Mouse (Mus musculus) stomach, postnatal 0 days (tissue): ENCODE measurements around the gene Sec16a. TPM values are rescaled to one million over a fixed set of nuclear protein-coding genes. Genes with fewer than 3 reads are reported as not detected.

Experiments
- ATAC-seq: fragments of 200-750 bp; cut with Nextera tagmentation; 2 replicates; pipeline ENCODE4 v1.8.0; 2017; ENCODE audit not compliant: low FRiP score, low TSS enrichment
- DNase-seq: peaks from one replicate; pipeline ENCODE4 v3.0.0-alpha.2; 2016; ENCODE audit warnings: low spot score
- H3K27ac ChIP-seq: fragments of 300-500 bp; sonication (generic); replicated peaks from 2 replicates; pipeline ENCODE4 v1.5.1; 2014; ENCODE audit warnings: mild to moderate bottlenecking, control low read depth
- H3K27me3 ChIP-seq: fragments of 300-500 bp; sonication (generic); 2 replicates; pipeline ENCODE4 v1.6.1; 2014; ENCODE audit warnings: low read length; ENCODE audit not compliant: control insufficient read depth, insufficient read depth
- H3K36me3 ChIP-seq: fragments of 300-500 bp; sonication (generic); 2 replicates; pipeline ENCODE4 v1.6.1; 2014; ENCODE audit warnings: low read length, mixed read lengths; ENCODE audit not compliant: control insufficient read depth, insufficient read depth
- H3K4me1 ChIP-seq: fragments of 300-500 bp; sonication (generic); replicated peaks from 2 replicates; pipeline ENCODE4 v1.6.1; 2014; ENCODE audit warnings: antibody characterized with exemption; ENCODE audit not compliant: control insufficient read depth, insufficient read depth
- H3K4me2 ChIP-seq: fragments of 300-500 bp; sonication (generic); replicated peaks from 2 replicates; pipeline ENCODE4 v1.6.1; 2014; ENCODE audit warnings: low read depth, mild to moderate bottlenecking, control low read depth, moderate library complexity
- H3K4me3 ChIP-seq: fragments of 300-500 bp; sonication (generic); 2 replicates; pipeline ENCODE4 v1.5.1; 2014; ENCODE audit warnings: low read depth, low read length, control low read depth
- H3K9ac ChIP-seq: fragments of 300-500 bp; sonication (generic); 2 replicates; pipeline ENCODE4 v1.6.1; 2014; ENCODE audit warnings: mild to moderate bottlenecking, low read length, control low read depth, mixed read lengths
- H3K9me3 ChIP-seq: fragments of 300-500 bp; sonication (generic); 2 replicates; pipeline ENCODE4 v1.6.1; 2016; ENCODE audit warnings: low read length; ENCODE audit not compliant: control insufficient read depth
- CTCF ChIP-seq: IDR thresholded peaks from 2 replicates; pipeline ENCODE4 v1.5.1; 2016; ENCODE audit warnings: antibody characterized with exemption, low read depth, mild to moderate bottlenecking, moderate library complexity
- EP300 ChIP-seq: optimal IDR thresholded peaks from 2 replicates; pipeline ENCODE3; 2016; ENCODE audit warnings: antibody characterized with exemption
- WGBS: fragments of 180-500 bp; shearing (Covaris S2); extraction: QIAGEN DNeasy Blood & Tissue Kit; methylation state at CpG from one replicate; pipeline ENCODE4 v1.1.7; 2014; 5-methylcytosine and 5-hydroxymethylcytosine counted together
- polyA plus RNA-seq: library from polyadenylated mRNA; unstranded; fragments of >200 nt; fragmentation: Nextera tagmentation; extraction: Ambion mirVana; gene quantifications from 2 replicates; pipeline ENCODE4 v1.2.1, GENCODE M21; 2015

The Sec16a gene
- polyA plus RNA-seq, 1 experiment from 2014 or later: 10.6 TPM

- DNase-seq (no peak), ATAC-seq (peak; percentile 13; the same call in 1 of the 2 replicates)
- peak overlapping the region; percentile 30 for H3K27ac ChIP-seq
- H3K36me3 ChIP-seq: peaks cover 30% of the 10 kb centered on the region
- no peaks in the 10 kb centered on the region for H3K27me3 ChIP-seq
- TF ChIP-seq EP300 (no peak), CTCF (no peak)
- no peak overlapping the region for H3K4me3 ChIP-seq
- H3K4me1 ChIP-seq: peaks cover 3% of the 10 kb centered on the region; the same call in 1 of the 2 replicates
- no peak overlapping the region; the same call in 1 of the 2 replicates for H3K9ac ChIP-seq
- H3K4me2 ChIP-seq: no peak overlapping the region
- H3K9me3 ChIP-seq: no peaks in the 10 kb centered on the region
- WGBS: 32% methylated on average over 6 of the region's 6 CpGs
Observed at GRCm38 (mm10) chr2:26459478-26459877, 14.5 kb upstream of the Sec16a start.

GRCm38 (mm10) chr2:26458402-26459124, 13.5 kb upstream of the Sec16a start:
- Histone ChIP-seq H3K9me3 (no peaks in the 10 kb centered on the region), H3K27ac (peak overlapping the region; percentile 83), H3K9ac (0 out of 2 replicates have a peak overlapping the region, but pooled peaks have one; percentile 27), H3K27me3 (no peaks in the 10 kb centered on the region), H3K36me3 (peaks cover 26% of the 10 kb centered on the region), H3K4me3 (no peak overlapping the region), H3K4me2 (no peak overlapping the region), H3K4me1 (peaks cover 3% of the 10 kb centered on the region; the same call in 1 of the 2 replicates)
- peak; percentile 74 for ATAC-seq
- peak; percentile 66 for DNase-seq
- WGBS: 23% methylated on average over 7 of the region's 7 CpGs
- TF ChIP-seq EP300 (no peak), CTCF (no peak)

- Histone ChIP-seq H3K36me3 (no peaks in the 10 kb centered on the region), H3K4me3 (no peak overlapping the region), H3K9me3 (no peaks in the 10 kb centered on the region), H3K4me2 (no peak overlapping the region), H3K27me3 (no peaks in the 10 kb centered on the region), H3K9ac (no peak overlapping the region), H3K27ac (no peak overlapping the region), H3K4me1 (peaks cover 7% of the 10 kb centered on the region)
- 19% methylated on average over 5 of the region's 5 CpGs for WGBS
- no peak for TF ChIP-seq EP300
- TF ChIP-seq CTCF: peak; percentile 93
- no peak for ATAC-seq
- peak; percentile 82 for DNase-seq
Observed at GRCm38 (mm10) chr2:26449121-26450060, 4.4 kb upstream of the Sec16a start.

- no peak overlapping the region for H3K4me3 ChIP-seq
- H3K27ac ChIP-seq: no peak overlapping the region
- H3K4me2 ChIP-seq: no peak overlapping the region
- ATAC-seq: no peak
- H3K36me3 ChIP-seq: no peaks in the 10 kb centered on the region
- peaks cover 7% of the 10 kb centered on the region for H3K4me1 ChIP-seq
- H3K9me3 ChIP-seq: no peaks in the 10 kb centered on the region
- TF ChIP-seq CTCF (no peak), EP300 (no peak)
- no peak overlapping the region for H3K9ac ChIP-seq
- DNase-seq: no peak
- no peaks in the 10 kb centered on the region for H3K27me3 ChIP-seq
- WGBS: 65% methylated on average over 1 of the region's 1 CpGs
Observed at GRCm38 (mm10) chr2:26447451-26447850, 2.4 kb upstream of the Sec16a start.

GRCm38 (mm10) chr2:26446671-26447070, 1.7 kb upstream of the Sec16a start:
- Histone ChIP-seq H3K27me3 (no peaks in the 10 kb centered on the region), H3K4me3 (peak overlapping the region; percentile 54), H3K4me1 (peaks cover 7% of the 10 kb centered on the region), H3K27ac (peak overlapping the region; percentile 92), H3K36me3 (no peaks in the 10 kb centered on the region), H3K9ac (peak overlapping the region; percentile 51; the same call in 1 of the 2 replicates), H3K4me2 (peak overlapping the region; percentile 72), H3K9me3 (no peaks in the 10 kb centered on the region)
- DNase-seq (no peak), ATAC-seq (no peak)
- TF ChIP-seq EP300: no peak
- no peak for TF ChIP-seq CTCF
- WGBS: 71% methylated on average over 4 of the region's 4 CpGs
